Mouse (Mus musculus) cerebellum, postnatal 36 days (tissue): ENCODE results near the gene Zfyve28.

Experiments used
- DNase-seq, 2 experiments: peaks; one replicate each; pipeline ENCODE4 v3.0.0; 2021 to 2022; ENCODE audit warnings: mixed read lengths in 2 of 2

Gene Zfyve28

DNA sequence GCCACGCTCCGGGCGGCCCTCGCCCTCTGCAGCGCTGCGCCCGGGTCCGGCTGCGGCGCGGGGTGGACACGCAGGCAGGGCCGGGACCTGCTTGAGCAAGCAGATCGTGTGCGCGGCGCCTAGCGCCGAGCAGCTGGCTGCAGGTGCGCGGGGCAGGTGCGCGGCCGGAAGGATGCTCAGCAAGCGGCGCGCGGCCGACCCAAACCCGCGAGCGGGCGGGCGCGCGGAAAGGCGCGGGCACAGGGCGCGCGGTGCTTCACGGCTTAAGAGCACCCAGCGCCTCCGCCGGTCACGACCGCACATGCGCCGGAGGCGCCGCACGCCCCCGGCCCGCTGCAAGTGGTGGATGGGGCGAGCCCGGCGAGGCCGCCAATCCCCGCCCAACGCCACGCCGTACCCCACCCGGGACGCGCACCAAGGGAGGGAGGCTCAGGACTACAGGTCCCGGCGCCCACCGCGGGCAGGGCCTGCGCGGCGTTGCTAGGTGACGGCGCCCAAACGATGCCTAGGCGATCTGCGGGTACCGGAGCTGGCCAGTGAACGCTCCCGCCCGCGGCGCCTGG, at the start of gene Zfyve28, which contains the start of gene Cfap99:
TSS of gene Zfyve28 (minus strand) at position 296 of the 563 bp plus-strand sequence.
TSS of gene Cfap99 (plus strand) at position 447 of the 563 bp plus-strand sequence.
- DNase-seq: peak; percentile 96 to 99

DNA sequence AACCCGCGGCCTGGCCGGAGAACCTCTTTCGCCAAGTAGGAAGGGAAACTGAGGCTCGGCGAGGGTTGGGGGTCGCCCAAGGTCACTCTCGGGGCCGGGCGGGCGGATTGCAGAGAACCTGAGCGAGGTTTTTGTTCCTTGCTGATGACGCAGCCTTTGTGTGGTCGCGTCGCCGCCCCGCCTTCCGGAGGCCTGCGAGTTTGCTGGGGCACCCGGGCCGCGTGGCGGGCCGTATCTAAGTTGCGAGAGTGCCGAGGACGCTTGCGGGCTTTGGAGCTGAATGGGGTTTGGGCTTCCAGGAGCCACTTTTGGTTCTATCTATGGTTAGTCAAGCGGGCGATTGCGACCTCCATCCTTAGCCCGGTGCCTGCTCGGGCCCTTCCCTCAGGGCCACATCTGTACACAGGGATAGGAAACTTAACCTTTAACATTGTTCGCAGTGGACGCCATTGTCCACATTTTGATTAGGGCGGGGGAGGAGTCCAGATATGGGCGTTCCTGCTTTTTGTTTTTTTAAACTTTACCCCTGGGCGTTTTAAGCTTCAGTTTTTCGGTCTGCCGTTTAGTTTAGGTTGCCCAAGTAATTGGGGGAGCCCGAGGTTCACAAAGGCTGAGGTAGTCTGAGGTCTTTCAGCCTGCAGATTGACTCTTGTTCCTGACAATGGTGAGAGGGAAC, 48.7 kb upstream of the Zfyve28 start:
- peak; percentile 28 to 37 for DNase-seq

DNA sequence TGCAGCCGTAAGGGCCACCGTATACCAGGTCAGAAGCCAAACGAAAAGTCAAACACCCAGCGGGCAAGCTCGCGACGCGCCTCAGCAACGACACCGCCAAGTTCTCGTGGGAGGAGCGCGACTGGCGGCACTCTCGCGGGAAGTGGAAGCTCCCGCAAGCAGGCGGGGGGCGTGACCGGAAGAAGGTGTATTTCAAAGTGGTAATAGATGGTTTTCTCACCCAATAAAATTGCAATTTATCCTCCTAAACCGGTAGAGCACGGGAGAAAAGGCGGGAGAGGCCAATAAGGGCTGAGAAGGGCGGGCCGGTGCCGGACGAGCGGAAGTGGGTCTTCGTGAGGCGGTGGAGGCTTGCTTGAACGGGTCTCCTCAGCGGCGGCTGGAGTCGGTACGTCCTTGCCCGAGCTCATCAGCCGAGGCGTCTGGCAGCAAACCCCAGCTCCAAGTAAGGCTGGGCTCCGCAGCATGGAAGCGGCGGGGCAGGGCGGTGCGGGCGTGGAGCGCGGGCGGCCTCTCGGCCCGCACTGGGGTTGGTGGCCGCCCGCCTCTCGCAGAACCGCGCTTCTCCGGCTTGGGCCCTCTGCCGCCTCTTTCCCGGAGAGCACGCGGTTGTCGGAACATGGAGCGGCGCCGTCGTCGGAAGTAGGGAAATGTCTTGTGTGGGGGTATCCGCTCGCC, 48.0 kb upstream of the Zfyve28 start, which contains the start of gene Rnf4:
TSS of gene Rnf4 (plus strand) at position 193 of the 678 bp plus-strand sequence.
- DNase-seq: peak; percentile 96 to 98

DNA sequence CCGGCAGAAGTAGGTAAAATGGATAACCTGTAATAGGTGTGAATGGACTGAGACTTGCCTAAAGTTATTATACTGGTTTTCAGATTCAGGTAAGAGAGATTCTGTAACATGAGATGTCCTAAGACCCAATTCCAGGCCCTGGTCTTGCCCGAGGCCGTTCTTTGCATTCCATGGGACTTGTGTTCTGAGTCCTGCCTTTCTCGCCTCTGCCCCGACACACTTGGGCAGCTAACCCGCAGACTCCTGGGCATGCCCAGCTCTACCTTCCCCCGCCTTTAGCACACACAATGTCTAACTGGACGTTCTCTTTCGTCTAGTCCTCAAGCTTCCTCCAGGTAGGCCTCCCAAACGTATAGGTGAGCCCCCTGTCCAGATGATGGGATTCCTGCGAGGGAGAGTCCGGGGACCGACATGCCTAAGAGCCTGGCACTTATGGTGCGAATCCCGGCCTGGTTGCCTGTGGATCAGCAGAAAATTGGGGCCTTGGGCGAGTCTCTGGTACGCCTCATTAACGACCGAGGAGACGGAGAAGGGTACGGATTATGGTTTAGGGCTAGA, 47.4 kb upstream of the Zfyve28 start:
- DNase-seq: no peak

GRCm38 (mm10) chr5:34334081-34334480, 45.8 kb upstream of the Zfyve28 start:
- no peak for DNase-seq

- DNase-seq: no peak
Measured at GRCm38 (mm10) chr5:34330136-34330535, 41.9 kb upstream of the Zfyve28 start.

GRCm38 (mm10) chr5:34326875-34327576, 38.8 kb upstream of the Zfyve28 start:
- DNase-seq: peak; percentile 37 to 41

DNA sequence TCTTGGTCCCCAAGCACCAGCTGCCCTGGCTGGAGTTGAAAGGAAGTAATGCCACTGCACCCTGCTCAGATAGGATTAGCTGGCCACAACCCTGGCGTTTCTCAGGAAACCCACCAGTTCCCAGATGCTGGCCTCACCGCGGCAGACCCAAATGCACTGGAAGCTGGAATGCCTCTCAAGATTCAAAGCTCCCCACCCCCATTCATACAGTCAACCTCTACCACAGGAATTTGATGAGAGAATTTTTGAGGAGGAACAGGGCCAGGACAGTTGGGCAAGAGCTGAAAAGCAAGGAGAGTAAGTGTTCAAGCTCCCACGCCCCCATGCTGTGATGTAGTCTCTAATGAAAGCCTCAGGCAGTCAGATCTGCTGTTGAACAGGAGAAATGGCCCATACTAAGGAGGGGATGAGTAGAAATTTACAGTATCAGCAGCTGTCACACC, 38.0 kb upstream of the Zfyve28 start:
- no peak for DNase-seq

DNA sequence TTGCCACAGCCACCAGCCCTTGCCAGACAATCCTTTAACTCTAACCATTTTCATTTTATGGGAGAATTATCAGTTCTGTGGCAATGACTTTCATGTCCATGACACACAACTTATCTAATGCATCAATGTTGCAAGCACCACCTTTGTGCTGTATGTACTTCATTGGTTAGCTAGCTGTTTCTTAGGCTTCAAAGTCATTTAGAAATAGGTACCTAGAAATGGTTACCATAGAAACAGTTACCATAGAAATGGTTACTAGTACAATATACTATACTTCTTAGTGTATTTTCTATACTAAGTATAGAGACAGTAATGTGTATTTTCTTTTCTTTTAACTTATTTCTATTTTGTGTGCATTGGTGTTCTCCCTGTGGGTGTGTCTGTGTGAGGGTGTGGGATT, 37.0 kb upstream of the Zfyve28 start:
- no peak for DNase-seq

DNA sequence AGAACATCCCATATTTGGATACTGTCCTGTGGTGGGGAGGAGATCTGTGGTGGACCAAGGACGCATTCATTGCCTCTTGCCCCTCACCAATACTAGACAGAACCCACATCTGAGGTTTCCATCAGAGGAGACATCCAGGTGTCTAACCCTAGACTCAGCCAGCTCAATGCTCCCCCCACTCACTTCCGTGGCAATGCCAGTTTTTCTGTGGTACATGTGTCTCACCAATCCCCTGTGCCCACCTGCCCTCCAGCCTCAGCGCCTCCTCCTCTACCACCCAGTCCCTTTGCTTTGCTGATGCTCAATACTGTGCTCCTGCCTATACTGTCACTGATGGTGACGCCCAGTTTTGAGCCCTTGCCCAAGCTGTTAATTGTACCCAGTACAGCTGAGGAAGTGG, 33.0 kb upstream of the Zfyve28 start:
- no peak for DNase-seq

DNA sequence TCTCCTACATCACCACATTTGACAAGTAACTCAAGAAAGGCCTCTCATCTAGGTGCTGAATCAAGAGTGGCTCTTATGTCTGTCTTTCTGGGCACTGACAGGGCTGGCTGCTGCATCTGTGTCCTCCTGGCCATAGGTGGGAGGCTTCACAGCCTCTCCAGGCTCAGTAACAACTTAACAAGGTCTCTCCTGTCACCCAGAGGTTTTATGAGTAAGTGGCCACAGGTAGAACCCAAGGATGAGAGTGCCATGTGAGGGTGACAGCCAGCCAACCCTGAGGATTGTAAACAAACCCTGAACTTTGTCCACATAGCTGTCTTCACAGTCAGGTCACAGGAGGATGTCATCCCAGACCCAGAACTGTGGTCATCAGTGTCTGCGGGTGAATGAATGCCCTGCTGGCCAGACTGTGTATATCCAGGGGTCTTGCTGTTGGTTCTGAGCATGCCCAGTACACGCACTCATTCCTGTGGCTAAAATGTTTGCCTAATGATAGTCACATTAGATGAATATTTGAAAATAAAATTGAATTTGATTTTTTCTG, 31.3 kb upstream of the Zfyve28 start:
- no peak for DNase-seq

- no peak for DNase-seq
Measured at GRCm38 (mm10) chr5:34309016-34309415, 20.8 kb upstream of the Zfyve28 start.

GRCm38 (mm10) chr5:34302377-34302776, 14.1 kb upstream of the Zfyve28 start:
- DNase-seq: no peak

DNA sequence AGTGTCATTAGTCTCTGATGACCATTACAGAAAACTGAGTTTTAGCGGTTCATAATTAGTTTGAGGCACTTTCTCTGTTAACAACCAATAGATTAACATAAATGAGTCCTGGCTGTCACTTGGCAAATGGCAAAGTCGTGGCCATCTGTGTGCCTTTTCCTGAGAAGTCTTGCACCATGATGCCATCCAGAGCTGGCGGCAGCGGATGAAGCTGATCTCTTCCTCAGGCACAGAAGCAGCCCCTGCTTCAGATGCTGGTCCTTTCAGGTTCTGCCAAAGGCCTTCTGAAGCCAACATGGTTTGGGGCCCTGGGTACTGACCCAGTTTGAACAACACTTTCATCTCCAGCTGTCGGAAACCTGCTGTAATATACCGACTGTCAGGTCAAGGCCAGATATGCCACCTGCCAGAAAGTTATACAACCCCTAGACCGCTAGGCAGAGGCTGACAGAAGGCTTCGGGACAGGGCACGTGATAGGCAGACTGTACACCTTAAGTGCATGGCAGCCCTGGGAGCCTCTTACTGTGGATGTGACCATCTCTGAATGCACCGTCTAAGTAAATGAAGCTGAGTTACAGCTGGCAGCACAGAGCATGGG, 10.8 kb upstream of the Zfyve28 start:
- DNase-seq: peak; percentile 28 to 39

DNA sequence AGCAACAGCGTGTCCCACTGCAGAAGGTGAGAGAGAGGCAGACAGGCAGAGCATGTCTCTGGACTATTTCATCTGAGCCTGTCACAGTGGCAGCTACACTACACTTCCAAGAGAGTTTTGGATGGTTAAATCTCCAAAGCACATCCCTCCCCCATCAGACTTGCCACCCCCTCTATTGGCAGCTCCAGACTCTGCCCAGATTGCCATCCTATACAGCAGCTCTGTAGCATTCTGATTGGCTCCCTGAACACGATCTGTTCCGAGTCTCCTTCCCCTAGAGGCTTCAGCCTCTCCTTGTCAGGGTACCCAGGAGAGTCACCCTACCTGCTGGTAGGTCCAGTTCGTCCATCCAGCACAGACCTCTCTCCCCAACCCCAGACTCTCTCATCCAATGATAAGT, 9.8 kb upstream of the Zfyve28 start:
- no peak for DNase-seq

DNA sequence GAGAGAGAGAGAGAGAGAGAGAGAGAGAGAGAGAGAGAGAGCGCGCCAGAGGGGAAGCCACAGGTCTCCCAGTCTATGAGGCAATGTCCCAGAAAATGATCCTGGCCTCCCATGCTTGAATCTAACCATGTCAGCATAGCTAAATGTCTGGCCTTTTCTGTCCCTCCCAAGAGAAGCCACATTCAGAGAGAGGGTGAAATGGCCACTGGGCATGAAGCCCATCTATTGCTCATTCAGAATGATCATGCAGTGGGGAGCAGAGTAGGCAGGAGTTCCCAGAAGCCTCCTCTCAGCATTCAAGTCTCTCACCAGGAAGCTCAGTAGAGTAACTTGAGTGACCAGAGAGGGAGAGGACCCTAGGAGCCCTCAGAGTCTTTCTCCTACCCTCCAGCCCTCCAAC, 6.9 kb upstream of the Zfyve28 start:
- no peak for DNase-seq

DNA sequence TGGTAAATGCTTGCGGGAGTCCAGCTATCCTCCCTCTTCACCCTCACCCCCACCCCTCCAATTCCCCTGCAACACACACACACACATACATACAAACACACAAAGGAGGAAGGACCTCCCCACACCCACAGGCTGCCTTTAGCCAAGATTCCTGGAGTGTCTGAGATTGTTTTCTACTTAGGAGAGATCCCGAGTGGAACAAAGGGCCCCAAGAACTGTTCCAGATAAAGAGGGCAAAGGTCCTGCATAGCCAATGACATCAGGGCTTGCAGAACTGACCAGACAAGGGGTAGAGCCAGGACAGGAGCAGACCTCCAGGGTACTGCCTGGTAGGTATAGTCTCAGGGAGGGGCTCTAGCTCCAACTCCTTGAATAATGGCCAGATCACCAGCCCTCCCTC, 6.4 kb upstream of the Zfyve28 start:
- DNase-seq: no peak

- no peak for DNase-seq
Measured at GRCm38 (mm10) chr5:34293363-34293762, 5.1 kb upstream of the Zfyve28 start.

DNA sequence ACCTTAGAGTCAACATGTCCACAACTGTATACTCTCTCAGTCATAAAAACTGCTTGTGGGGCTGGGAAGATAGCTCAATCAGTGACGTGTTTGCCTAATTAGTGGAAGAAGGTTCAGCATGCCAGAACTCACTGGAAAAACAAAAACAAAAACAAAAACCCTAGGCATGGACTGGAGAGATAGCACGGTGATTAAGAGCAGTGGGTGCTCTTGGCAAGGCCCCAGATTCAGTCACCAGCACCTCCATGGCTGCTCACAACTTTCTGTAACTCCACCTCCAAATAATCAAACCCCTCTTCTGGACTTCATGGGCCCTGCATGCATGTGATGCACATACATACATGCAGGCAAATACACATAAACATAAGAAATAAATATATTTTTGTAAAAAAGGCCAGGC, 1.0 kb upstream of the Zfyve28 start:
- DNase-seq: peak in 1 of 2 experiments; percentile 12

- DNase-seq: no peak
Measured at GRCm38 (mm10) chr5:34287838-34288145, 457 bp downstream of the Zfyve28 start.

DNA sequence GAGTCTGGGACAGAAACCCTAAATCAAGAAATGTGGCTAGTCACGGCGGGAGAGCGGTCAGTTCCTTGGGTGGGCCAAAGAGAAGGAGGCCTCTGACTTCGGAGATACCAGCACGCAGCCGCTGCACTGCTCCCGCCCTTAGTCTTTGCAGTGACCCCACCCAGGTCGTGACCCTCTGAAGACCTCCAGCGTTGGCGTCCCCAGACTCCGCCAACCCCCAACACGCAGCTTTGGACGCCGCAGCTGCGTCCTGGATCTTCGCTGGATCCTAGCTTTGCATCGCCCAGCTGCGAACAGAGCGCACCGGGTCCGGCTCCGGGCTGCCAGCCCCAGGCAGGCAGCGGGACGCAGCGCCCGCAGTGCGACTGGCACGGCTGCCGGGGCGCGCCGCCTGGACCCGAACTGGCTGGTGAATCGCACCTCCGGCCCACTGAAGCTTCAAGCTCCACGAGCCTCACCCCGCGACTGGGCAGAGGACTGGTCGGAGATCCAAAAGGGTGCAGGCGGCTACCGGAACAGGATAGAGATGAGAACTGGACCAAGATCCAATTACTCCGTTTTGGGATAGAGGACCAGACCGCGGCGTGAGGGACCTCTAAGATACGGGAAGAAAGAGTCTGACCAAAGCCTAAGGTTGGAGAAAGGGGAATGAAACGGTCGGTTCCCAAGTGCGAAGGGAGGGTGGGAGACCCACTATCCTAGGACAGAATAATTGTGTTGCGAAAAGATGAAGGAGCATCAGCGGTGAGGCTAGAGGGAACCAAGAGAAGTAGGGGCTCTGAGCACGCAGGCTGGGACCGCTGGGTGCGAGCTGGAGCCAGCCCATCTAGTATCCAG, 1.0 kb downstream of the Zfyve28 start:
- DNase-seq: peak; percentile 59 to 62
